Mouse (Mus musculus) cerebellum, adult 18-20 months (tissue): ENCODE data around the gene Snf8.

Experiments used
- DNase-seq, 2 experiments: peaks; one replicate each; pipeline ENCODE4 v3.0.0; 2021

Snf8 gene

DNA sequence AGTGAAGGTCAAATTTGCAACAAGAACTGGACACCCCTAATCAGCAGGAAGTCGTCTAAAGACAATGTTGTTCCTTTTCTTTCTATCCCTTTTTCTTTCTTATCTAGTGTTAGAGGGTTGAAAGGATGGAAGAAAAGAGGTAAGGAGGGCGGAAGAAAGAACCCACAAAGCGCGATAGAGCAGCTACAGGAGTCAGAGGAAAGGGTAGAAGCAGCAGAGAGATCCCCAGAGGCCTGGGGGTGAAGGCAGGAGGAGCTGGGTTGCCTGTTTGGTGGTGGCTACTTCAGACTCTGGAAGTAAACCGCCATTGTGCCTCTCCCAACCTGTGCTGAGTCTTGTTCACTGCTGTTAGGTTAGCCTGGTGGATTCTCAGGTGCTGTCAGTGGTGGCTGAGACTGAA, 6.6 kb upstream of the Snf8 start:
- DNase-seq, result no peak

DNA sequence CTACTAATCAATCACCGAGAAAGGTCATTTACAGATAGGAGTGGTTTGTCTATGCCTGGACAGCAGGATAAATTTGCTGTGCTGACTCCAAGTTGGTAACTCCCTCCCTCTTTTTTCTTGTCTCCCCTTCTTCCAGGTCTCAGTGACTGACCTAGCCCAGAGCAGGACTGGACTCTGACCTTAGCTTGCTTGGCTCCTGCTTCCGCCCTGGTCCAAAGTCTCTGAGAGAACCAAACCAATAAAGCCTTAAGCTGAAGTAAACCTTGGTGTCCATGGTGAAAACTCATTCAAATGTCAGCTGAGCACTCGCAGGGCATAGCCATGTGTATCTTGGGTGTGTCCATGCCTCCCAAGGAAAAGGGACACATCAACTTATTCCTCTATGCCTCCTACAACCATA, 4.1 kb upstream of the Snf8 start:
- no peak for DNase-seq

DNA sequence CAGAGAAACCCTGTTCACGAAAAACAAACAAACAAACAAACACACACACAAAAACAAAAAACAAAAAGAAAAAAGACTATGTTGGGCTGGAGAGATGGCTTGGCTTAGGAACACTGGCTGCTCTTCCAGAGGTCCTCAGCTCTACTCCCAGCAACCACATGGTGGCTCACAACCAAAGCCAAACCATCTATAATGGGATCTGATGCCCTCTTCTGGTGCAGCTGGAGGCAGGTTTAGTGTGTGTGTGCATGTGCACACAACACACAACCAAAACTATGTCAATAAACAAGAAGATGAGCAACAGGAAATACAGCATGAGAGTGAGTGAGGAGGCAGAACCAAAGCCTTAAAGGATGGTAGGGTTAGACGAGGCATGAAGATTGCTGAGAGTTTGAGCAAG, 3.0 kb upstream of the Snf8 start:
- DNase-seq, result no peak

DNA sequence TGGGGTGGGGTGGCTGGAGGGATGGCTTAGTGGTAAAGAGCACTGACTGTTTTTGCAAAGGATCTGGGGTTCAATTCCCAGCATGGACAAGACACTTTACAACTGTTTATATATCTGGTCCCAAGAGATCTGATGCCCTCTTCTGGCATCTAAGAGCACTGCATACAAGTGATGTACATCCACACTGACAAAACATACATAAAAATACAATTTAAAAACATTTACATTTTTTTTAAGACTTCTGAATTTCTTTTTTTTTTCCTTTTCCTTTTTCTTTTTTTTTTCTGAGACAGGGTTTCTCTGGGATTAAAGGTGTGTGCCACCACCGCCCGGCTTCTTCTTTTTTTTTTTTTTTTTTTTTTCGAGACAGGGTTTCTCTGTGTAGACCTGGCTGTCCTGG, 1.4 kb upstream of the Snf8 start:
- no peak for DNase-seq

DNA sequence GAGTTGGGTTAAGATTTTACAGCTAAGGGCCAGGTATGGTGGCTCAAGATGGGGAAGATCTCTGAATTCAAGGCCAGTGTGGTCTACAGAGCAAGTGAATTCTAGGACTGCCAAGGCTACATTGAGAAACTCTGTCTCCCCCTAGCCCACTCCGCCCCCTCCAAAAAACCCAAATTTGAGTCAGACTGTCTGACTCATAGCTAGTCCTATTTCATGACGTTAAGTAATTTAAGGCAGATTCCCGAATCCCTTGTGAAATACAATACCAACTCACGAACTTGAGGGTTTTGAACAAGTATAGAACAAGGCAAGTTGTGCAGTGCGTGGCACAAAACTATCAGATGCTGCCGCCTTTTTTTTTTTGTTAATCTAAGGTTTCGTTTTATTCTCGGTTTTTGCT, 569 bp upstream of the Snf8 start:
- DNase-seq, result no peak

DNA sequence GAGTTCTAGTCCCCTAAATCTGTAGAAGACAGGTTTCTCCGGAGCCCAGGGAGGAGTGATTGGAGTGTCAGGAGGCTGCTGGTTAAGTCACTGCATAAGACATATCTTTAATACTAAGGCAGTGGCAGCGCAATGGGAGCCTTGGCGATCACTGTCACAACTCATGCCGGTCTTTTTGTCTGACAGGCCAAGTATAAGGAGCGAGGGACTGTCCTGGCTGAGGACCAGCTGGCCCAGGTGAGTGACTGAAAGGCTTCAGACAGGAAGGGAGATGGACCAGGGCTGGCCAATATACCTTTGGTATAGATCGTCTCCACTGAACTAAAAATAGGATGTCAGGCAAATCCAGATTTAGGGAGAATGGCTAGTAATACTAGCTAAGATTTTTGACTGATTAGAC, 448 bp downstream of the Snf8 start:
- DNase-seq, result peak in 1 of 2 experiments; percentile 42

DNA sequence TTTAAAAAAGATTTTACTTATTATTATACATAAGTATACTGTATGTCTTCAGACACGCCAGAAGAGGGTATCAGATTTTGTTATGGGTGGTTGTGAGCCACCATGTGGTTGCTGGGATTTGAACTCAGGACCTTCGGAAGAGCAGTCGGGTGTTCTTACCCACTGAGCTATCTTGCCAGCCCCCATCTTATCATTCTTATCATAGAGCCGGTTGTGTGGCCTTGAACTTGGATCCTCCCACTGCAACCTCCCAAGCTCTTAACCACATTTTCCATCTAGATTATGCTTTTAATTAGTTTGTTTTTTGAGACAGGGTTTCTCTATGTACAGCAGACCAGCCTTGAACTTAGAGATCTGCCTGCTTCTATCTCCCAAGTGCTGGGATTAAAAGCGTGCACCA, 2.8 kb downstream of the Snf8 start:
- no peak for DNase-seq

DNA sequence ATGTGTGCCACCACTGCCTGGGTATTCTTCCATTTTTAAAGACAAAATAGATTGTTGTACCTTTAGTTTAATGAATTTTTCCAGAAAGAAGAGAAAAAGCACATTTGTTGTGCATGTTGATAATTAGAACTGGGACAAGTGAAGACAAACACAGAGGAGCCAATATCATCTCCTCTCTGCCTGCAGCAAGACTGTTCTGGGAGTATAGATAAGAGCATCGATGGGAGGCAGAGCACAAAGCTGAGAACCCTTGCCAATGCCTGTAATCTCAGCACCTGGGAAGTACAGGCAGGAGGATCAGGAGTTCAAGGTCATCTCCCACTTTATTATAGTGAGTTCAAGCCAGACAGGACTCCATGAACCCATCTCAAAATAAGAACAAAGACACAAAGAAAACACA, 3.9 kb downstream of the Snf8 start:
- DNase-seq, result no peak

DNA sequence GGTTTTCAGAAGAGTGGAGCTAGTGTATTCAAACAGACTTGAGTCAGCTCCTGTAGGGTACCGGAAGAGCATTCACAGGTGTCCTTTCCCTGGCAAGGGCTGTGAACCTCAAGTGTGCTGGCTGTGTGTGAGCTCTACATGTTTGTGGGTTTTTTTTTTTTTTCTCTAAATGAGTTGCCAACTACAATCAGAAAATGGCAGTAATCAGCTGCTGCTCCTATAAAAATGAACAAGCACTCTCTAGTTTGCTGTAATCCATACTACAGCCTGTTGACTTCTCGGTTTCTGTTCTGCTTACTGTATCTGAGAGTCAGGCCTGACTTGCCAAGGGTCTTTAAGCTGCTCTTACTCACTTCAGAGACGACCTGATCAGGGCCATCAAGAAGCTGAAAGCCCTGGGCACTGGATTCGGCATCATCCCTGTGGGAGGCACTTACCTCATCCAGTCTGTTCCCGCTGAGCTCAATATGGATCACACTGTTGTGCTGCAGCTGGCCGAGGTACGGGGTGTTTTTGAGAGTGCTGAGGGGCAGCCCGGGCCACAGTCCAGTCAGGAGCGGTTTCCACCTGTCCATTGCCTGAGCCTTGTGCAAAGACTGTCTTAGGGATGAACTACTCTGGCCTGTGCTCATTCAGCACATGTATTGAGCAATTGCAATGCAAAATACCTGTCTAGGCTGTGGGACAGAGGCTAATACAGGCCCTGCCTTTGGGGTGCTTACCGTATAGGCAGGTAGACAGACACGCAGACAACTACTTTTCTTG, 10.3 kb downstream of the Snf8 start:
- DNase-seq, result no peak

DNA sequence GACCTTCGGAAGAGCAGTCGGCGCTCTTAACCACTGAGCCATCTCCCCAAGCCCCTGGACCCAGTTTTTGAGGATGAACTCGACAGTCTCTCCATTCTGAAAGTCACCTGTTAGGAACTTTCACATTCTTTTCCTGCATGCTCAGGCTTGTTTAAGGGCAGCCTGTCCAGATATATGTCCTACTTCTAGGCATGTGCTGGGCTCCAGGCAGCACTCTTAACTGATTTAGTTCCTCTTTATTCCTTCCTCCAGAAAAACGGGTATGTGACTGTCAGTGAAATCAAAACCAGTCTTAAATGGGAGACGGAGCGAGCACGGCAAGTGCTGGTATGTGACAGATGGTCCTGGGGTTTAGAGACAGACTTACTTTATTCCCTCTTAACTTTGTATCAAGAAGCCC, 11.3 kb downstream of the Snf8 start:
- DNase-seq, result no peak

DNA sequence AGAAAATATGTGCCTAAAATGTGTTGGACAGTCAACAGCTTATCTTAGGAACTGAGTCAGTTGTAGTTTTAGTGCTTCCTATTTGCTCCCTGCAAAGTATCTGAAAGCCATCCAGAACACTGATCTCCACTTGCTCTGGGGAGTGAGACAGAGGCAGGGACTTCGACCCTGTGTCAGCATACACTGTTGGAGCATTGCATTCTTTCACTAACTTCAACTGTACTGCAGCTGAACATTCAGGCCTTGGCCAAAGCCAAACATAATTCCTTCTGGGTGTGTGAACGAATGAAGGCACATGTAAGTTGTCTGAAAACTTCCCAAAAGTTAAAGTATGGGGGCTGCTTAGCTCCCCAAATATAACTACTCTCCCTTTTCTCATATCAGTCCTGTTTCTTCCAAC, 12.1 kb downstream of the Snf8 start:
- DNase-seq, result no peak

DNA sequence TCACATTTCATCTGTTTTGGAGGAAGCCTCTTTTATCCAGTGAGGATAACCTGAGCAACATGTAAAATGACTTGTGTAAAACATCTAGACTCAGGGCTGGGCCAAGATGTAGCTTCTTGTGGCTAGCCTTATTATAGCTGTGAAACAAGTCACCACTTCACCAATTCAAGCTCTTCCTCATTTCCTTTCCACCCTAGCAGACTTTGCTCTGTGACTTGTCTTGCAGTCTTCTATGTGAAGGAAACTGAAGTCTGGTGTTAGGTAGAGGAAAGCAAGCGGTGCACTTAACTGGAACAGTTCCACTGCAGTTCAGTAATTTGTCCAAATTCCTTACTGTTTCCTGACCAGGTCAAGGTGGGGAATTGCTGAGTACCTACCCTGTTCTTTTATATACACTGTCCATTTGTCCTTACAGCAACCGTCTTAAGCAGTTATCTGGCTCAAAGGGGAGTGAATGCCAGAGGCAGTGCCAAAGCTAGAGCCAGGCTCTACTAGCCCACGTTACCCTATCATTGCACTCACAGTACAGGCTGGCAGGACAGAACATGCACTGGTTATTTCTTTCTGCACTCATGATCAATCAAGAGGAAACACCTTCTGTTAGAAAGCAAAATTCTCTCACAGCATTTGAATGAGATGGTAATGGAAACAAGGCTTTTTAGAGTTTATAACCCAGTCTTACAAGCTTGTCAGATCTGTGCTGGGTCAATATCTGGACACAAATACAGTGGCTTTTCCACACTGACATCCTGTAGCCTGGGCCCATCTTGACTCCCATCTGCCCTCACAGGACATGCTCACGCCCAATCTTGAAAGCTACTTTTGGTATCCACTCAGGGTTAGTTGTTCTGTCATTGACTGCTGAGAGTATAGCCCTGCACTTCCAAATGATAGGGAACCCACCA, 13.0 kb downstream of the Snf8 start:
- no peak for DNase-seq

DNA sequence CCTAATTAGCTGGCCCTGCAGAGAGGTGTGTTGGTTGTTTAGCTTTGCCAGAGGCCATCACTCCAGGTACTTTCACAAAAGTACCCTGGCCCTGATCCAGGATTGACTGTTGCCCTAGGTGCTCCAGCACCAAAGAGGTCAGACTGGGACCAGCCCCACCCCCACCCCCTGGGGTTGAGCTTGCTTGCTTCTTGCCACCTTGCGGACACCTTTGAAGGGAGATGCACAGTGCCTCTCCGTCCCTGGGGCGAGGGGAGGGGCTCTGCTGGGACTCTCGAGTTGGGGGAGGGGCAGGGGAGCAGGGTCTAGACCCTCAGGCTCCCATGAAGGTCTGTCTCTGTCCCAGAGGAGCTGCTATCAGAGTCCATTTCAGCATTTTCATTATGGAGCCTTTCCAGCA, 15.3 kb downstream of the Snf8 start:
- DNase-seq, result no peak

DNA sequence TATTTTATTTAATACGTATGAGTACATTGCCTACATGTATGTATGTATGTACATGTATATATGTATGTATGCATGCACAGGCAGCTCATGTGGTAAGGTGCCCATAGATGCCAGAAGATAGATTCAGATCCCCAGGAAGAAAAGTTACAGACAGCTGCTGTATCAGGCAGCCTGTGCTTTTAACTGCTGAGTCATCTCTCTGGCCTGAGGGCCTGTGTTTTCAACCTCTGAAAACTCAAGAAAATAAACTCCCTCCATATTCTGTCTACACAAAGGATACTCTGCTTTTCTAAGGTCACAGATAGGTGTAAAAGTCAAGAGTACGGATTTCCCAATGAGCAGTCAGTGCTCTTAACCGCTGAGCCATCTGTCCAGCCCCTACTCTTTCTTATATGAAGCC, 16.2 kb downstream of the Snf8 start:
- no peak for DNase-seq

DNA sequence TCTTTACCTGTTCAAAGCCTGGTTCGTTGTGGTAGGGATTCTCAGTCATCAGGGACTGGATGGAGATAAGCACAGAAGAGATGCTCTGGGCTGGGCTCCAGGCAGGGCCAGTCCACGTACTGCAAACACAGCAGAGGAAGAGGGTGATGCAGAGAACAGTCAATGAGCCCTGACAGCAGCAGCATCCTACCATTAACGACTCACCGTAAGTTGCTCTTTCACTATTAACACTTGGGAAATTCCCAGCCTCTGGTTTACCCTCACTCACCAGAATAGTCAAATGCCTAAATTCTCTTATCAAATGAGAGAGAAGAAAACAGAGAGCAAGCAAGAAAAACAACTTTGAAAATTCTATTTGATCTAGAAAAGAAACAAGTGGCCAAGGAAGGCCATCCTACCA, 23.6 kb downstream of the Snf8 start:
- no peak for DNase-seq

DNA sequence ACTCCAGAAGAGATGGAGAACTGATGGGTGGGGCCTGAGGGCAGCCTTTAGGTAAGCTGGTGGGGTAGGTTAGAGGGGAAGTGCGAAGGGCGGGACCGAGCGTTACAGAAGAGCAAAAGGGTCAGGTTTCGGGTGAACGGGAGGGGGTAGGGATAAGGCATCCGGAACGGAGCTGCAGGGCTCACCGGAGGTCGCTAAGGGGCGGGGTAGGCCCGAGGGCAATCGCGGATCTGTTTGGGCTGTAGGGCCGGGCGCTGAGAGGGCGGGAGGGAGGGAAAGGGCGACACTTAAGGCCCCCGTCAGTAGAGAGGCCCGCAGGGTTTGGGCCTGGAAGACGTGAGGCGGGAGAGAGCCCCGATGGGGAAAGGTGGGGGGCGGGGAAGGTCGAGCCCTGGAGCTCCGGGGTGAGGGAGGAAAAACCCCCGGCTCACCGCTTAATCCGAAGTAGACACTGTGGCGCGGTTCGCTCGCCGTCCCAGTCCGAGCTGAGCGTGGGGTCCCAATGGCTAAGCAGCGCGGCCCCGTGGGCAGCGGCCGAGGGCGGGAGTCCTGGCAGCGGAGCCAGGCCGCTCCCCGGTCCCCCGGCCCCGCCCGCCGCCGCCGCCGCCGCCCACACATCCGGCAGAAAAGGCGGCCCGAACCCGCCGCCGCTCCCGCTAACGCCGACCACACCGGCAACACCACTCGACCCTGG, 30.0 kb downstream of the Snf8 start:
- DNase-seq, result peak in 1 of 2 experiments; percentile 26

DNA sequence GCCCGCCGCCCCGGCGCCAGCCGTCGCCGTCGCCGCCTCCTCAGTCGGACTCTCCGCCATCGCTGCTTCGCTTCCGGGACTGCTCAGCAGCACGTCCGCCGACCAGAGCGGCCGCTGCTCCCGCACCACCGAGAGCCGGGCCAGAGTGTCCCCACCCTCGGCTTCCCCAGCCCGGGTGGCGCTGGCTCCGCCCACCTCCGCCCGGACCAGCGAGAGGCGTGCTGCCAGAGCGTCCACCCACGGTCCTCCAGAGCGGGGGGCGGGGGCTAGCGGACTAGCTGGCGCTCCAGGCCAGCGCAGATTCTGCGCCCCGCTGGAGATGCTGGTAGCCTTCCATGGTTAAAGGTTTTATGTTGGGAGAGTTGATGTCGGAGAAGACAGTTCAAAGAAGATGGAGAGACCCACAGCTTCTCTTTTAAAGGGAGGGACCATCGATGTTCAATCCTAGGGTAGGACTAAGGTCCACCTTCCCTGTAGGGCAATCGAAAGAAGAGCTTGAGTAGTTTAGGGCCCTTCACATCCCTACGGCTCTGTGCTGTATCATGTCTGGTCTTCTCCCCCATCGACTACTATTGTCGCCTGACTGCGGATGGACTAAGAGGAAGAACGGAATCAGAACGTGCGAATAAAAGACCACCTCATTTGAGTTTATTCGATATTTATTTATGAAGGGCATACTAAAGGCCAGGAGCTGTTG, 30.7 kb downstream of the Snf8 start, which contains the start of gene Ube2z:
Gene Ube2z (minus strand): TSS at position 174 of the 697 bp plus-strand sequence.
- peak; percentile 98 to 100 for DNase-seq

DNA sequence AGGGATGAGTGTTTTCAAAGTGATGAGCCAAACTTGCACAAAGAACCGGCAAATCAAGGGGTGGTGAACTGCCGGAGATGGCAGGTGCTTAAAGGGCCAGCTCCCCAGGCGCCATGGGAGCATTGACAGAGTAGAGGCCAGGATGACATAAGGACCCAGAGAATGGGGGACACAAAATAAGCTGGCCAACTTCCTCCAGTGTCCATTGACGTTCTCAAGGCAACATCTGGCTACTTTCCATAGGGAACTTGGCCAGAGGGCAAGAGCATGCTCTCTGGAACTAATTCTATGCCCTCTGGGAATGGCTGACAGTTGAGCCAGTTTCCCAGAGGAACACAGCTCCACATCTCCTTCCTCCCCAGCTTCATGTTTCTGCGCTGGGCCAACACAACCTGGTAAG, 33.5 kb downstream of the Snf8 start:
- no peak for DNase-seq

DNA sequence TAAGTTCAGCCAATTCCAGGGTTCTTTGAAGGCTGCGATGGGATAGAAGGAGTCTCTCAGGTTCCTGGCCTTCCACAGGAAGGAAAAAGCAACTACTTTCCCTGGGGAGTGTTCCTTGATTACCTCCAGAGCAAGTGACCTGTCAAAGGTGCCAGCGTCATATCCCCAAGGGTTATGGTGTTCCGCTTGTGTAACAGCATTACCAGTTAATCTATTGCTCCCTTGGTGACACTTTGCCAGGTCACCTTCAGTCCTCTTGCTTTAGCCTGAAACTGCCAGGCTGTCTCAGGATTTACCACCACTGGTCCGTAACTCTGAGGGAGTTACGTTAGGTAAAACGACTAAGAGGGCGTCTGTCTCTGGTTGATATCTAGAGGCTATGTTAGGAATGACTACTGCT, 35.7 kb downstream of the Snf8 start:
- DNase-seq, result no peak

DNA sequence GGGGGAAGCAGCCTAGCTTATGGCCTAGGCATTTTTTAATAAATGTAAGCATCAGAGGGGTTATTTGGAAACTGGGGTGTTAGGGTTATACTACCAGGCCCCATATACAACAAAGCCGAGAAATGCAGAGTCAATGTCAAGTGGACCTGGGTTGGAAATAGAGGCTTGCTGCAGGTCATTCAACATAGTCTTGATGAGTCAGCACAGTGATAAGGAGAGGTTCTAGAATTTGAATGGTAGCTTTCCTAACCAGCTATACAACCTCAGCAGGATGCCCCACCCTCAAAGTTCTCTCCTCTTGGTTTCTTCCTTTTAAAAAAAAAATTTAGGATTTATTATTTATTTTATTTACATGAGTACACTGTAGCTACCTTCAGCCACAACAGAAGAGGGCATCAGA, 36.3 kb downstream of the Snf8 start:
- DNase-seq, result no peak

DNA sequence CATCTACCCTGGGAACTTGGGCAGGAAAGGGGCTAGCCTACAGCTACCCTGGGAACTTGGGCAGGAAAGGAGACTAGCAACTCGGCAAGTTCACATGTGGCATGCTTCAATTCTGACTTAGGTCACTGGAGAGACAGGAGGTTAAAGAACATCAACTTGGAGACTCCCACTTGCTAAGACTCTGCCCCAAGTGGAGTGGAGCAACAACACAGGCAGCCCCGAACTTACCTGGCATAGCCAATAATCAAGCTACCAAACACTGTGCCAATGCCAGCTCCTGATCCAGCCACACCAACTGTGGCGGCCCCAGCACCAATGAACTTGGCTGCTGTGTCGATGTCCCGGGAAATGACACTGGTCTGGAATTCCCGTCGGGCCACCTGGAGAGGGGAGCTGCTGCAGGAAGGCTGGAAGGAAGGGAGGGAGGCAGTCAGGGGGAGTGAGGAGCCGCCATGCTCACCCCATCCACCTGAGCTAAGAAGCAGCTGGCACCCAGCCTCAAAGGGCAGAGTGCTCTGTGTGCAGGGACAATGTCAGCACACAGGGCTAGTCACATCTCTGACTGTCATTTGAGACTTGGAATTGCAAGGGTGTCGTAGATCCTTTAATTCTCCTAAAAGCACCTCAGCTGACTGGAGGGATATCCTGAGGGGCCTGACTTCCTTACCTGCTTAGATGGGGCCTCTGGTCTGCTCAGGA, 38.8 kb downstream of the Snf8 start:
- peak; percentile 28 to 32 for DNase-seq
